Mouse (Mus musculus) G1E (cell line): ENCODE results near the gene Sox21.

ENCODE experiments used
- CTCF ChIP-seq: IDR thresholded peaks from 2 replicates; pipeline ENCODE4 v1.5.1; 2012; ENCODE audit warnings: low read depth, low read length, inconsistent platforms, mixed read lengths
- GATA1 ChIP-seq: IDR thresholded peaks from 2 replicates; pipeline ENCODE4 v1.6.1; 2012; ENCODE audit warnings: borderline replicate concordance, low read length, inconsistent platforms, mixed read lengths
- POLR2AphosphoS5 ChIP-seq: IDR thresholded peaks from 2 replicates; pipeline ENCODE4 v1.6.1; 2012; ENCODE audit warnings: low read depth, low read length, inconsistent platforms; ENCODE audit not compliant: insufficient replicate concordance
- TAL1 ChIP-seq: conservative IDR thresholded peaks from 2 replicates; pipeline ENCODE4 v1.6.1; 2012; ENCODE audit warnings: low read depth, low read length, inconsistent platforms, mixed read lengths

DNA sequence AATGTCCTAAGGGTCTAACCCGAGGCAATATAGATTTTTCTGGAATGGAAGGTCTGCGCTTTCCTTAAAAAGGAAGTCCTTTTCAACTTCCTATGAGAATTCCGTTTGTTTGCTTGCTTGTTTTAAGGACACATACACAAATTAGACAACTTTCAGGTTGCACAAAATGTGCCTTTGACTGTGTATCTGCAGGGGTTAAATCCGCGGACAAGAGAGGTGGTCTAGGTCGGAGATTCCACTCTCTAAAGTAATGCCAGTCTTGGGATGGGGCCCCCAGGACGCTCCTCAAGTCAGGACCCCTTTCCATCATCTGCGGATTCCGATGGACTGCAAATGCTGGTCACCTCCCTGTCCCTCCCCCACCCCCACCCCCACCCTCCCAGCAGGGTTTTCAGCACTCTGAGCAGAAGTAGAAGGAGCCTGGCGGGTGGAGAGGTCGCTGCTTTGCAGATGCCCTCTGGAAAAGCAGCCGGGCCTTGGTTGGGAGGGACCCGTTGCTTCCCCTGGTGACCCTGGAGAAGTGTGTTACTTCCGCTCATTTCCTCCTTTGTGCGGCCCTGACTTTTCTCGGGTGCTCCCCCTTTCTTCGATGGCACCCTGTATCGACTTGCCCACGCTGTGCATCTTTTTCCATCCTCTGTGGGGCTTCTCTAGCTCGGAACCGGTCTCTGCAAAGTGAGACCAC lies 10.2 kb downstream of the Sox21 start:
- TF ChIP-seq POLR2AphosphoS5 (no peak), GATA1 (no peak), CTCF (no peak), TAL1 (no peak)
